Mouse (Mus musculus): Measurements from ENCODE around the gene Carmil1.

DNA sequence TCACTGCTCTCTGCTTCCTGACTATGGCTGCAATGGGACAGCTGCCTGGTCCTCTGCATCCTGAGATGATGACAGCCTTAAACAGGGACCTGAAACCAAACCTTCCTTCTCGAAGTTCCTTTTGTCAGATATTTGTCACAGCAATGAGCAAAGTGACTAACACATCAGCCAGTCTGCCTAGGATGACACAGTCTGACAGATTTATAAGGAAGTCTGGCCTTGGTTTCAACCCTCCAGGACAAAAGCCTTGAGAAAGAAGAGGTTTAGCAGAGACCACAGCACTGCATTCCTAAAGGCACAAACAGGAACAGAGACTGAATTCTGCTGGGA lies 175.3 kb downstream of the Carmil1 start:
- TF ChIP-seq POLR2A (IDR thresholded peaks at IDR 0.05; ENCODE audit: low read depth, low read length) (no peak), CTCF (IDR thresholded peaks at IDR 0.05; ENCODE audit: borderline replicate concordance, insufficient read depth, low read length) (no peak)
